Comparison of ENCODE assay signal across 9 mouse cellular contexts in genomic region chr3:87974381-87974987, GRCm38 (mm10). TPM values are rescaled to one million over a fixed set of nuclear protein-coding genes. Genes with fewer than 3 reads are reported as not detected.
A peak's percentile ranks its signal among the peaks of the same experiment; 100 is the strongest.
DNase-seq lines count a peak whose midpoint lies in the region; ATAC-seq and TF ChIP-seq lines count a peak whose summit lies in the region.
"Had no signal": no experiment of that assay in that cellular context is flagged by ENCODE, and none has a peak within 500 bp of the region (broad histone marks: within the 10 kb centered on the region; RNA-seq: fewer than 3 reads in every experiment).

No protein-coding gene starts in this region.

- peak; percentile 51 for DNase-seq in gastrocnemius, adult 2 months
- no peak for DNase-seq in gastrocnemius, postnatal 10 days
- DNase-seq in retina, embryonic 14.5 days (ENCODE audit: low spot score), result peak; percentile 84
- DNase-seq in liver, embryonic 11.5 days (ENCODE audit: low spot score), result no peak
- no peak for DNase-seq in kidney, postnatal 25 days
- DNase-seq in right cerebral cortex, adult 18-20 months, result no peak

- WGBS in forebrain, embryonic 15.5 days, result 7% methylated on average over 12 of the region's 12 CpGs
- WGBS in intestine, embryonic 16.5 days, result 24% methylated on average over 12 of the region's 12 CpGs
- WGBS in liver, embryonic 11.5 days, result 46% methylated on average over 12 of the region's 12 CpGs

- no peaks in the 10 kb centered on the region for H3K27me3 ChIP-seq in forebrain, embryonic 15.5 days
- H3K27me3 ChIP-seq in intestine, embryonic 16.5 days (replicated peaks; ENCODE audit: control insufficient read depth, insufficient read depth, low read length), result 0 out of 2 replicates have a peak, but pooled peaks cover 4% of the 10 kb centered on the region
- peaks cover 42% of the 10 kb centered on the region for H3K27me3 ChIP-seq in liver, embryonic 11.5 days (replicated peaks; ENCODE audit: control insufficient read depth, insufficient read depth, low read length)

- H3K4me1 ChIP-seq in forebrain, embryonic 15.5 days, result peaks cover 47% of the 10 kb centered on the region
- peaks cover 42% of the 10 kb centered on the region for H3K4me1 ChIP-seq in intestine, embryonic 16.5 days (ENCODE audit: control insufficient read depth, insufficient read depth, low read length)
- peaks cover 25% of the 10 kb centered on the region for H3K4me1 ChIP-seq in liver, embryonic 11.5 days (replicated peaks; ENCODE audit: control insufficient read depth, insufficient read depth, low read length)

- peak overlapping the region; percentile 71 for H3K4me3 ChIP-seq in gastrocnemius, adult 2 months
- H3K4me3 ChIP-seq in forebrain, embryonic 15.5 days, result peak overlapping the region; percentile 68
- H3K4me3 ChIP-seq in intestine, embryonic 16.5 days (ENCODE audit: low read length), result peak overlapping the region; percentile 64; the same call in 1 of the 2 replicates
- H3K4me3 ChIP-seq in liver, embryonic 11.5 days (ENCODE audit: low read depth, low read length), result no peak overlapping the region
- H3K4me3 ChIP-seq: erythroblast, embryonic 14.5 days had no signal

- TF ChIP-seq CTCF in gastrocnemius, adult 2 months (IDR thresholded peaks at IDR 0.05), result no peak

- peak; percentile 75; the same call in 1 of the 2 replicates for ATAC-seq in forebrain, embryonic 15.5 days (replicated peaks)
- ATAC-seq in intestine, embryonic 16.5 days, result peak; percentile 17; the same call in 1 of the 2 replicates
- ATAC-seq in liver, embryonic 11.5 days (replicated peaks; ENCODE audit: low FRiP score), result no peak

- H3K27ac ChIP-seq in gastrocnemius, adult 2 months, result peak overlapping the region; percentile 84
- peak overlapping the region; percentile 87 for H3K27ac ChIP-seq in forebrain, embryonic 15.5 days (replicated peaks)
- H3K27ac ChIP-seq in intestine, embryonic 16.5 days (ENCODE audit: low read length), result peak overlapping the region; percentile 14; the same call in 1 of the 2 replicates
- H3K27ac ChIP-seq in liver, embryonic 11.5 days (ENCODE audit: low read depth, low read length), result no peak overlapping the region

- H3K9me3 ChIP-seq in forebrain, embryonic 15.5 days, result no peaks in the 10 kb centered on the region
- no peaks in the 10 kb centered on the region for H3K9me3 ChIP-seq in intestine, embryonic 16.5 days (ENCODE audit: control insufficient read depth, low read length)
- H3K9me3 ChIP-seq in liver, embryonic 11.5 days (ENCODE audit: control insufficient read depth, low read length), result no peaks in the 10 kb centered on the region

- H3K9ac ChIP-seq in forebrain, embryonic 15.5 days (replicated peaks), result peak overlapping the region; percentile 74
- H3K9ac ChIP-seq in intestine, embryonic 16.5 days (ENCODE audit: low read depth, low read length), result 0 out of 2 replicates have a peak overlapping the region, but pooled peaks have one; percentile 47
- H3K9ac ChIP-seq in liver, embryonic 11.5 days (ENCODE audit: low read depth, low read length), result no peak overlapping the region

- intact Hi-C loops in gastrocnemius, adult 2 months (cut with DNase I), result loop anchor here (5.0 kb wide), 1 partner anchor 42 kb away; the partner anchor contains the start of genes Isg20l2 and Rrnad1

- no peaks in the 10 kb centered on the region; the same call in 1 of the 2 replicates for H3K36me3 ChIP-seq in forebrain, embryonic 15.5 days
- no peaks in the 10 kb centered on the region for H3K36me3 ChIP-seq in intestine, embryonic 16.5 days (ENCODE audit: control insufficient read depth, insufficient read depth, low read length)
- H3K36me3 ChIP-seq in liver, embryonic 11.5 days (ENCODE audit: control insufficient read depth, insufficient read depth, low read length), result no peaks in the 10 kb centered on the region

- peak overlapping the region; percentile 96 for H3K4me2 ChIP-seq in forebrain, embryonic 15.5 days (replicated peaks)
- peak overlapping the region; percentile 93 for H3K4me2 ChIP-seq in intestine, embryonic 16.5 days (ENCODE audit: low read depth, low read length)
- no peak overlapping the region; the same call in 1 of the 2 replicates for H3K4me2 ChIP-seq in liver, embryonic 11.5 days

RNA-seq across cellular contexts. Expression of gene Nes, which starts 3.6 kb away (rescaled TPM):
- 10 to 100 TPM in 1 of 2 experiments, 1 to 10 TPM in 1; 9.1 to 17.2 TPM for total RNA-seq in gastrocnemius, adult 2 months (2021)
- total RNA-seq in gastrocnemius, postnatal 10 days (2021), result 10 to 100 TPM; 72.4 to 87.7 TPM
- polyA plus RNA-seq in forebrain, embryonic 15.5 days (2015; fragmentation: Nextera tagmentation; extraction: Ambion mirVana), result 50.0 and 56.7 TPM in 2 replicates
- polyA plus RNA-seq in intestine, embryonic 16.5 days (2015; fragmentation: Nextera tagmentation; extraction: Ambion mirVana), result 9.4 and 10.3 TPM in 2 replicates
- 4.9 and 5.8 TPM in 2 replicates for polyA plus RNA-seq in liver, embryonic 11.5 days (2014; fragmentation: Nextera tagmentation; extraction: Ambion mirVana)
- polyA plus RNA-seq: erythroblast, embryonic 14.5 days had no signal

RNA-seq across cellular contexts. Expression of gene Bcan, which starts 25.5 kb away (rescaled TPM):
- not detected for total RNA-seq in gastrocnemius, adult 2 months (2021)
- total RNA-seq in gastrocnemius, postnatal 10 days (2021), result 1 to 10 TPM in 1 of 2 experiments, under 1 TPM in 1; 0.61 to 1.9 TPM
- polyA plus RNA-seq in forebrain, embryonic 15.5 days (2015; fragmentation: Nextera tagmentation; extraction: Ambion mirVana), result 26.6 and 27.2 TPM in 2 replicates
- polyA plus RNA-seq in intestine, embryonic 16.5 days (2015; fragmentation: Nextera tagmentation; extraction: Ambion mirVana), result 0.18 and 0.67 TPM in 2 replicates
- polyA plus RNA-seq in liver, embryonic 11.5 days (2014; fragmentation: Nextera tagmentation; extraction: Ambion mirVana), result 0.08 TPM in 1 of 2 replicates, not detected in the other
- polyA plus RNA-seq: erythroblast, embryonic 14.5 days had no signal

RNA-seq across cellular contexts. Expression of gene Crabp2, which starts 26.0 kb away (rescaled TPM):
- under 1 TPM in 1 of 2 experiments, not detected in 1; 0.42 TPM for total RNA-seq in gastrocnemius, adult 2 months (2021)
- 1 to 10 TPM in 1 of 2 experiments, under 1 TPM in 1; 0.96 to 1.1 TPM for total RNA-seq in gastrocnemius, postnatal 10 days (2021)
- polyA plus RNA-seq in forebrain, embryonic 15.5 days (2015; fragmentation: Nextera tagmentation; extraction: Ambion mirVana), result 14.9 and 18.4 TPM in 2 replicates
- 3.8 TPM in 2 replicates for polyA plus RNA-seq in intestine, embryonic 16.5 days (2015; fragmentation: Nextera tagmentation; extraction: Ambion mirVana)
- polyA plus RNA-seq in liver, embryonic 11.5 days (2014; fragmentation: Nextera tagmentation; extraction: Ambion mirVana), result 24.9 and 29.9 TPM in 2 replicates
- polyA plus RNA-seq: erythroblast, embryonic 14.5 days had no signal

RNA-seq across cellular contexts. Expression of gene Rrnad1, which starts 44.0 kb away (rescaled TPM):
- 1 to 10 TPM; 4.7 to 5.0 TPM for total RNA-seq in gastrocnemius, adult 2 months (2021)
- total RNA-seq in gastrocnemius, postnatal 10 days (2021), result 1 to 10 TPM; 4.8 to 7.0 TPM
- polyA plus RNA-seq in forebrain, embryonic 15.5 days (2015; fragmentation: Nextera tagmentation; extraction: Ambion mirVana), result 20.1 and 20.2 TPM in 2 replicates
- 14.2 and 14.3 TPM in 2 replicates for polyA plus RNA-seq in intestine, embryonic 16.5 days (2015; fragmentation: Nextera tagmentation; extraction: Ambion mirVana)
- polyA plus RNA-seq in liver, embryonic 11.5 days (2014; fragmentation: Nextera tagmentation; extraction: Ambion mirVana), result 17.5 and 18.8 TPM in 2 replicates

RNA-seq across cellular contexts. Expression of gene Isg20l2, which starts 44.4 kb away (rescaled TPM):
- total RNA-seq in gastrocnemius, adult 2 months (2021), result 1 to 10 TPM; 7.6 to 8.1 TPM
- 10 to 100 TPM; 10.7 to 15.0 TPM for total RNA-seq in gastrocnemius, postnatal 10 days (2021)
- polyA plus RNA-seq in forebrain, embryonic 15.5 days (2015; fragmentation: Nextera tagmentation; extraction: Ambion mirVana), result 49.7 and 50.0 TPM in 2 replicates
- 37.2 and 39.8 TPM in 2 replicates for polyA plus RNA-seq in intestine, embryonic 16.5 days (2015; fragmentation: Nextera tagmentation; extraction: Ambion mirVana)
- 66.9 and 68.1 TPM in 2 replicates for polyA plus RNA-seq in liver, embryonic 11.5 days (2014; fragmentation: Nextera tagmentation; extraction: Ambion mirVana)

Comparison
In these comparisons a context has a peak if more than half of its experiments do, and no peak if none do; other contexts are left out.
1. DNase-seq: peak in gastrocnemius, adult 2 months (single experiment) and retina, embryonic 14.5 days (single experiment); none in gastrocnemius, postnatal 10 days (single experiment), liver, embryonic 11.5 days (single experiment), kidney, postnatal 25 days (0 of 2) and right cerebral cortex, adult 18-20 months (single experiment).
2. RNA of gene Bcan, which starts 25.5 kb away (polyA plus RNA-seq): 26.6 to 27.2 TPM in forebrain, embryonic 15.5 days; 0.18 to 0.67 TPM in intestine, embryonic 16.5 days and 0.08 TPM in liver, embryonic 11.5 days; every median in the first group is over 10 times any median in the second.